Mouse (Mus musculus) mouse embryonic stem cell (cell line): ENCODE results near the gene Plekhm3.

Experiments
- in situ Hi-C, 2 experiments: fragments of 300-500 bp; cut with MboI; formaldehyde crosslinking; loops; 1 replicate in 1 of 2; 3 replicates in 1 of 2; pipeline ENCODE4 v1.14.3; 2019 to 2020; ENCODE audit warnings: low sequenced_read_pairs in 2 of 2, low pct_unique_long_range_greater_than_20kb in 1 of 2, mixed read lengths in 1 of 2; ENCODE audit not compliant: unreplicated experiment in 1 of 2

Gene Plekhm3

GRCm38 (mm10) chr1:64937692-64938091 lies 18.9 kb downstream of the Plekhm3 start:
- in situ Hi-C loops, result loop anchor here in 1 of 2 experiments (5.0 kb wide), 1 partner anchor 50 kb away; no protein-coding TSS in a partner anchor

- in situ Hi-C loops, result no loop called here
Measured at GRCm38 (mm10) chr1:64932921-64933320, 23.7 kb downstream of the Plekhm3 start.

GRCm38 (mm10) chr1:64930124-64930523 lies 26.5 kb downstream of the Plekhm3 start:
- in situ Hi-C loops, result no loop called here

GRCm38 (mm10) chr1:64929673-64930072 lies 27.0 kb downstream of the Plekhm3 start:
- in situ Hi-C loops, result no loop called here

- in situ Hi-C loops, result no loop called here
Measured at GRCm38 (mm10) chr1:64928542-64928941, 28.1 kb downstream of the Plekhm3 start.

- in situ Hi-C loops, result no loop called here
Measured at GRCm38 (mm10) chr1:64927437-64928274, 29.0 kb downstream of the Plekhm3 start.

- in situ Hi-C loops, result no loop called here
Measured at GRCm38 (mm10) chr1:64925594-64925993, 31.0 kb downstream of the Plekhm3 start.

- in situ Hi-C loops, result no loop called here
Measured at GRCm38 (mm10) chr1:64924283-64924682, 32.3 kb downstream of the Plekhm3 start.

- in situ Hi-C loops, result no loop called here
Measured at GRCm38 (mm10) chr1:64918810-64919528, 37.7 kb downstream of the Plekhm3 start.

- in situ Hi-C loops, result no loop called here
Measured at GRCm38 (mm10) chr1:64917966-64918365, 38.7 kb downstream of the Plekhm3 start.

- in situ Hi-C loops, result no loop called here
Measured at GRCm38 (mm10) chr1:64916884-64917507, 39.6 kb downstream of the Plekhm3 start.

GRCm38 (mm10) chr1:64914356-64914755 lies 42.3 kb downstream of the Plekhm3 start:
- in situ Hi-C loops, result no loop called here

GRCm38 (mm10) chr1:64907740-64908139 lies 48.9 kb downstream of the Plekhm3 start:
- in situ Hi-C loops, result no loop called here

- in situ Hi-C loops, result no loop called here
Measured at GRCm38 (mm10) chr1:64906226-64906625, 50.4 kb downstream of the Plekhm3 start.

- in situ Hi-C loops, result no loop called here
Measured at GRCm38 (mm10) chr1:64903415-64903814, 53.2 kb downstream of the Plekhm3 start.

- in situ Hi-C loops, result no loop called here
Measured at GRCm38 (mm10) chr1:64902804-64903203, 53.8 kb downstream of the Plekhm3 start.

- in situ Hi-C loops, result no loop called here
Measured at GRCm38 (mm10) chr1:64899763-64900162, 56.9 kb downstream of the Plekhm3 start.

- in situ Hi-C loops, result no loop called here
Measured at GRCm38 (mm10) chr1:64897485-64897884, 59.1 kb downstream of the Plekhm3 start.

GRCm38 (mm10) chr1:64893806-64894205 lies 62.8 kb downstream of the Plekhm3 start:
- in situ Hi-C loops, result no loop called here
